Mouse (Mus musculus) embryonic fibroblast, embryonic 13.5 days (primary cell): Measurements from ENCODE around the gene Celf2.

Experiments
- CTCF ChIP-seq: IDR thresholded peaks from 2 replicates; pipeline ENCODE4 v1.5.1; 2011; ENCODE audit warnings: mild to moderate bottlenecking, control low read depth, low read length, moderate library complexity, borderline replicate concordance; ENCODE audit not compliant: insufficient read depth
- POLR2A ChIP-seq: IDR thresholded peaks from 2 replicates; pipeline ENCODE4 v1.6.1; 2011; ENCODE audit warnings: low read depth, mild to moderate bottlenecking, control low read depth, low read length, moderate library complexity

DNA sequence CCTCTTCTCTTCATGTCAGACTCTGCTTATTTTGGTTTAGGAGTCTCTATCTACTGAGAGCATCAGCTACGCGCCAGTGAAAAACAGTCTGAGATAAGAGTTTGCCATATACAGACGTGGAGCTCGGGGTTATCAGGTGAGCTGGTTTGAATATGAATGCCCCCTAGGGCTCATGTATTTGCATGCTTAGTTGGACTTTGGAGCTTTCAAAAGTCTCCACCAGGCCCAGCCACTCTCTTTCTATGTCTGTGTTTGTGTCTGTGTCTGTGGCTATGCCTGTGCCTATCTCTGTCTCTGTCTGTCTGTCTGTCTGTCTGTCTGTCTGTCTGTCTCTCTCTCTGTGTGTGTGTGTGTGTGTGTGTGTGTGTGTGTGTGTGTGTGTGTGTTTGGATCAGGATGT, 272.1 kb downstream of the Celf2 start:
- TF ChIP-seq POLR2A (no peak), CTCF (no peak)
